Mouse (Mus musculus): Measurements from ENCODE around the gene Atp8a1. TPM values are rescaled to one million over a fixed set of nuclear protein-coding genes. Genes with fewer than 3 reads are reported as not detected.

Atp8a1 gene
- polyA plus RNA-seq, 2 experiments = 6.9 to 7.1 TPM

DNA sequence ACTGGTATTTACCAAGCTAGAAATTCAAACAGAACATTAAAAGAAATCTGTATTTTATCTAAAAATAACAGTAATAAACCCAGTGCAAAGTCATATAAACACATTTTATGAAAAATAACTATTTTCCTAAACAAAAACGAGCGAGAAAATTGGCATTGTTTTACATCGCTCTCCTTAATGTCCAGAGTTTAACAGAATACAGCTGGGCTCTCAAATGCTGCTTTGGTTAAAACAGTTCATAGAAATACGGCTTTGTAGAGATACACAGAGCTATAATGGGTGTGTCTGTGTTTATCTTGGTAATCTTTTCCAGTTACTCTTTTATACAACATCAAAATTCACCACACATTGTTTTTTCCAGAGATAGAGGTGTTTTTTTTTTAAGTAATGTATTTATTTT lies 194.8 kb downstream of the Atp8a1 start:
- DNase-seq (ENCODE audit: low spot score) (no peak), ATAC-seq (ENCODE audit: low FRiP score, low read depth) (no peak)
- Histone ChIP-seq H3K27ac (replicated peaks; ENCODE audit: low read depth, low read length) (no peak overlapping the region), H3K4me1 (ENCODE audit: control insufficient read depth, insufficient read depth, low read length) (peaks cover 6% of the 10 kb centered on the region; the same call in 1 of the 2 replicates), H3K9me3 (ENCODE audit: control insufficient read depth, low read length) (no peaks in the 10 kb centered on the region), H3K4me3 (replicated peaks; ENCODE audit: low read length) (no peak overlapping the region), H3K36me3 (ENCODE audit: control insufficient read depth, insufficient read depth, low read length) (no peaks in the 10 kb centered on the region), H3K27me3 (ENCODE audit: control insufficient read depth, insufficient read depth, low read length) (peaks cover 7% of the 10 kb centered on the region), H3K9ac (ENCODE audit: low read depth, low read length, severe bottlenecking) (no peak overlapping the region), H3K4me2 (replicated peaks; ENCODE audit: low read depth, low read length, severe bottlenecking) (no peak overlapping the region)
- no peak for TF ChIP-seq POLR2A (IDR thresholded peaks at IDR 0.05; ENCODE audit: borderline replicate concordance, extremely low read depth, insufficient read depth, insufficient read length)
- WGBS = 71% methylated on average over 4 of the region's 4 CpGs

DNA sequence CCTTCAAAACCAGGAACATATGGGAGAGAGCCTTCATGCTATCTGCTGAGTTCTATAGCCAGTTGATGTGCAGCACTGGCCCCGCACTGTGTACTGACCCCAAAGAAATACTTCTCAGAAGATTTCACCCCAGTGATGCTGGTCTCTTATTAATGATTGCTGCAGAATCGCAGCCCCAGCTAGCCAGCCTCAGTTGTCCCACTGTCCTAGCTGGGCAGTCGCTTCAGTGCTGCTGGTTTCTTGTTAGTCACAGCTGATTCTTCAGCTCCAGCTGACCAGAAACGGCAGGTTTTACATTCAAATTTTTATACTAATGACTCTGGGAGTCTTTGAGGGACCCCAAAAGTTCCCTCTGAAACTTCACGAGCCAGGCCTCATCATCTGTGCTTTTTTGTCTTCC lies 197.2 kb downstream of the Atp8a1 start:
- Histone ChIP-seq H3K4me2 (replicated peaks; ENCODE audit: low read depth, low read length, severe bottlenecking) (no peak overlapping the region), H3K9ac (ENCODE audit: low read depth, low read length, severe bottlenecking) (no peak overlapping the region), H3K36me3 (ENCODE audit: control insufficient read depth, insufficient read depth, low read length) (no peaks in the 10 kb centered on the region), H3K4me1 (ENCODE audit: control insufficient read depth, insufficient read depth, low read length) (peaks cover 14% of the 10 kb centered on the region), H3K9me3 (ENCODE audit: control insufficient read depth, low read length) (no peaks in the 10 kb centered on the region), H3K4me3 (replicated peaks; ENCODE audit: low read length) (no peak overlapping the region), H3K27ac (replicated peaks; ENCODE audit: low read depth, low read length) (no peak overlapping the region), H3K27me3 (ENCODE audit: control insufficient read depth, insufficient read depth, low read length) (peaks cover 9% of the 10 kb centered on the region)
- no peak for TF ChIP-seq POLR2A (IDR thresholded peaks at IDR 0.05; ENCODE audit: borderline replicate concordance, extremely low read depth, insufficient read depth, insufficient read length)
- DNase-seq (ENCODE audit: low spot score) (no peak), ATAC-seq (ENCODE audit: low FRiP score, low read depth) (no peak)
- WGBS = 85% methylated on average over 5 of the region's 5 CpGs

- no peak overlapping the region for H3K4me2 ChIP-seq (replicated peaks; ENCODE audit: low read depth, low read length, severe bottlenecking)
- H3K36me3 ChIP-seq (ENCODE audit: control insufficient read depth, insufficient read depth, low read length) = no peaks in the 10 kb centered on the region
- H3K4me3 ChIP-seq (replicated peaks; ENCODE audit: low read length) = no peak overlapping the region
- WGBS = 90% methylated on average over 4 of the region's 4 CpGs
- peaks cover 14% of the 10 kb centered on the region for H3K4me1 ChIP-seq (ENCODE audit: control insufficient read depth, insufficient read depth, low read length)
- no peak overlapping the region for H3K27ac ChIP-seq (replicated peaks; ENCODE audit: low read depth, low read length)
- DNase-seq (ENCODE audit: low spot score) (no peak), ATAC-seq (ENCODE audit: low FRiP score, low read depth) (no peak)
- H3K9me3 ChIP-seq (ENCODE audit: control insufficient read depth, low read length) = no peaks in the 10 kb centered on the region
- no peak overlapping the region for H3K9ac ChIP-seq (ENCODE audit: low read depth, low read length, severe bottlenecking)
- peaks cover 16% of the 10 kb centered on the region for H3K27me3 ChIP-seq (ENCODE audit: control insufficient read depth, insufficient read depth, low read length)
- TF ChIP-seq POLR2A (IDR thresholded peaks at IDR 0.05; ENCODE audit: borderline replicate concordance, extremely low read depth, insufficient read depth, insufficient read length) = no peak
Observed at GRCm38 (mm10) chr5:67649156-67649555, 198.1 kb downstream of the Atp8a1 start.

DNA sequence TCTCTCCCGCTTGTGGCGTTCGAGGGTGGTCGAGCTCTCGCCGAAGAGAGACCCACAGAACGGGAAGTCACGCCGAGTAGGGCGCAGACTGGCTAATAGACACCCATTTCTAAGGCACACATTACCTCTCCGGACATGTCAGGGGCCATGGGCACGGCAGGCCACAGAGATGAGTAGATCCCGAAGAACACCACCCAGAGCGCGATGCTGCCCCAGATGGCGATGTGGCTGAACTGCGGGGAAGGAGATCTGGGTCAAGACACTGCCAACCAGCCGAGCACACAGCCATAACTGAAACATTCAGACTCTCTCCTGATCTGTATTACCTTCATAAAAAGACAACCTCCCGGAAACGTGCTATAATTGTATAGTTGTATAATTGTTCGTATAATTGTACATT lies 199.7 kb downstream of the Atp8a1 start:
- DNase-seq (ENCODE audit: low spot score) (no peak), ATAC-seq (ENCODE audit: low FRiP score, low read depth) (no peak)
- H3K27me3 ChIP-seq (ENCODE audit: control insufficient read depth, insufficient read depth, low read length) = peaks cover 25% of the 10 kb centered on the region

GRCm38 (mm10) chr5:67646756-67647529 lies 200.3 kb downstream of the Atp8a1 start:
- no peak overlapping the region for H3K4me3 ChIP-seq (replicated peaks; ENCODE audit: low read length)
- ATAC-seq (ENCODE audit: low FRiP score, low read depth) (peak; percentile 58; the same call in 1 of the 2 replicates), DNase-seq (ENCODE audit: low spot score) (no peak)
- TF ChIP-seq POLR2A (IDR thresholded peaks at IDR 0.05; ENCODE audit: borderline replicate concordance, extremely low read depth, insufficient read depth, insufficient read length) = no peak
- peaks cover 25% of the 10 kb centered on the region for H3K27me3 ChIP-seq (ENCODE audit: control insufficient read depth, insufficient read depth, low read length)
- peaks cover 15% of the 10 kb centered on the region for H3K4me1 ChIP-seq (ENCODE audit: control insufficient read depth, insufficient read depth, low read length)
- 0 out of 2 replicates have a peak overlapping the region, but pooled peaks have one; percentile 28 for H3K4me2 ChIP-seq (replicated peaks; ENCODE audit: low read depth, low read length, severe bottlenecking)
- no peak overlapping the region for H3K9ac ChIP-seq (ENCODE audit: low read depth, low read length, severe bottlenecking)
- no peak overlapping the region for H3K27ac ChIP-seq (replicated peaks; ENCODE audit: low read depth, low read length)
- no peaks in the 10 kb centered on the region for H3K36me3 ChIP-seq (ENCODE audit: control insufficient read depth, insufficient read depth, low read length)
- no peaks in the 10 kb centered on the region for H3K9me3 ChIP-seq (ENCODE audit: control insufficient read depth, low read length)
- 33% methylated on average over 20 of the region's 20 CpGs for WGBS

More for the DNA sequence above, 199.7 kb downstream of the Atp8a1 start:
- peaks cover 14% of the 10 kb centered on the region for H3K4me1 ChIP-seq (ENCODE audit: control insufficient read depth, insufficient read depth, low read length)
- H3K4me2 ChIP-seq (replicated peaks; ENCODE audit: low read depth, low read length, severe bottlenecking) = no peak overlapping the region
- H3K4me3 ChIP-seq (replicated peaks; ENCODE audit: low read length) = no peak overlapping the region
- H3K27ac ChIP-seq (replicated peaks; ENCODE audit: low read depth, low read length) = no peak overlapping the region
- 79% methylated on average over 21 of the region's 21 CpGs for WGBS
- no peaks in the 10 kb centered on the region for H3K36me3 ChIP-seq (ENCODE audit: control insufficient read depth, insufficient read depth, low read length)
- no peak overlapping the region for H3K9ac ChIP-seq (ENCODE audit: low read depth, low read length, severe bottlenecking)
- no peak for TF ChIP-seq POLR2A (IDR thresholded peaks at IDR 0.05; ENCODE audit: borderline replicate concordance, extremely low read depth, insufficient read depth, insufficient read length)
- no peaks in the 10 kb centered on the region for H3K9me3 ChIP-seq (ENCODE audit: control insufficient read depth, low read length)

Data from limb, embryonic 14.5 days (tissue).